Mouse (Mus musculus) G1E (cell line): ENCODE measurements around the gene Fen1. TPM values are rescaled to one million over a fixed set of nuclear protein-coding genes. Genes with fewer than 3 reads are reported as not detected.

ENCODE experiments used
- ATAC-seq: 2 replicates; pipeline ENCODE4 v1.8.0; 2016; ENCODE audit warnings: mild to moderate bottlenecking; ENCODE audit not compliant: insufficient number of reproducible peaks, poor library complexity, low FRiP score, severe bottlenecking; ENCODE audit errors: extremely low read depth
- DNase-seq: peaks from one replicate; pipeline ENCODE4 v3.0.0; 2012; ENCODE audit warnings: low spot score
- H3K27me3 ChIP-seq: 2 replicates; pipeline ENCODE4 v1.6.1; 2012; ENCODE audit warnings: mild to moderate bottlenecking, low read length, inconsistent platforms; ENCODE audit not compliant: insufficient read depth
- H3K36me3 ChIP-seq: replicated peaks from 2 replicates; pipeline ENCODE3; 2012; ENCODE audit warnings: mild to moderate bottlenecking, inconsistent platforms
- H3K4me1 ChIP-seq: 2 replicates; pipeline ENCODE4 v1.6.1; 2012; ENCODE audit warnings: low read depth, low read length, inconsistent platforms, mixed read lengths; ENCODE audit not compliant: insufficient read depth
- H3K4me3 ChIP-seq: 2 replicates; pipeline ENCODE4 v1.5.1; 2012; ENCODE audit warnings: low read depth, mild to moderate bottlenecking, inconsistent platforms, low read length, moderate library complexity, mixed read lengths
- H3K9me3 ChIP-seq: replicated peaks from 2 replicates; pipeline ENCODE4 v1.6.1; 2012; ENCODE audit warnings: inconsistent platforms
- CTCF ChIP-seq: IDR thresholded peaks from 2 replicates; pipeline ENCODE4 v1.5.1; 2012; ENCODE audit warnings: low read depth, low read length, inconsistent platforms, mixed read lengths
- GATA1 ChIP-seq: IDR thresholded peaks from 2 replicates; pipeline ENCODE4 v1.6.1; 2012; ENCODE audit warnings: borderline replicate concordance, low read length, inconsistent platforms, mixed read lengths
- GATA2 ChIP-seq: IDR thresholded peaks from 2 replicates; pipeline ENCODE4 v1.6.1; 2012; ENCODE audit warnings: low read depth, low read length, inconsistent platforms, borderline replicate concordance
- POLR2AphosphoS5 ChIP-seq: IDR thresholded peaks from 2 replicates; pipeline ENCODE4 v1.6.1; 2012; ENCODE audit warnings: low read depth, low read length, inconsistent platforms; ENCODE audit not compliant: insufficient replicate concordance
- TAL1 ChIP-seq: conservative IDR thresholded peaks from 2 replicates; pipeline ENCODE4 v1.6.1; 2012; ENCODE audit warnings: low read depth, low read length, inconsistent platforms, mixed read lengths
- polyA plus RNA-seq: library from polyadenylated mRNA; stranded (reverse); fragments of >175 nt; gene quantifications from 2 replicates; pipeline ENCODE4 v1.2.3, GENCODE M21; 2012
- total RNA-seq, 2 experiments: library from RNA; stranded (forward) in 1 of 2; stranded (reverse) in 1 of 2; fragments of 200-1000 nt in 1 of 2; fragments of >200 nt in 1 of 2; fragmentation: Nextera tagmentation in 1 of 2; gene quantifications; 2 replicates each; pipeline ENCODE4 v1.2.3; 2014 to 2017

Gene Fen1
- total and polyA plus RNA-seq, 3 experiments, result 23.1 to 167 (median 86.3) TPM

DNA sequence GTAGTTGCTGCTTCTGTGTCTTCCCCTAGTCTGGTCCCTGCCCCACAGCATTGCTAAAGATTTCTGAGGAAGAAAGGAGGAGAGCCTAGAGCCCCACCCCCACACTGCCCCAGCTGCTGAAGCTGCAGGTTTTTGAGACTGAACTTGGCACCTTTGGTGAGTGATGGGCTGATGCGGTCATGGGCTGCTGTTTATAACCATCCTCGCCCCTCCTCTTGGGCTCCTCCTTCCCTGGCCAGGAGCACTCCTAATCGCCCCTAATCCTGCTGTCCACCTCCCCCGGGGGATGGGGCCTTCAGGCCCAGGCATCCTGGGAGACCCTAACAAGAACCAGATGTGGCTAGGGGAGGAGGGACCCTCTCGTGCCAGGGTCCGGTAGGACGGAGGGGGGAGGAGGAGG, 27.0 kb upstream of the Fen1 start:
- H3K27me3 ChIP-seq, result peaks cover 84% of the 10 kb centered on the region
- ATAC-seq, result no peak

DNA sequence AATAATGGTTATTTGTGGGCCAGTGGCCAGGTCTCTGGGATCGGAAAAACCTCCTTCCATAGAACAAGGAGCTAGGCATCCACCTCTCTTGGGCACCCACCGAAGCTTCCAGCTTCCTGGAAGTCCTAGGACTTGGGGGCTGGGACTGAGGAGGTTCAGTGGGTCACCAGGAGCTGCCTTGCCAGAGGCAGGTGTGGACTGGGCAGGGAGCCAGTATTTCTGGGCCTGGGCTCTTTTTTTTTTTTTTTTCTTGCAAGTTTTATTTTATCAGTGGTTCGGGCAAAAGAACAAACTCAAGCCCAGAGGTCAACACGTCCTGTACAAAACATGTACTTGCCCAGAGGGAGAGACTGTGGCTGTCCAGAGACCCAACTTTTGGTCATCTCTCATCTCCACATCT, 21.8 kb upstream of the Fen1 start:
- no peak overlapping the region for H3K4me3 ChIP-seq
- TF ChIP-seq TAL1 (no peak), POLR2AphosphoS5 (no peak), CTCF (no peak), GATA1 (no peak), GATA2 (no peak)
- no peaks in the 10 kb centered on the region for H3K36me3 ChIP-seq
- H3K4me1 ChIP-seq, result peaks cover 5% of the 10 kb centered on the region
- no peak for DNase-seq
- H3K27me3 ChIP-seq, result peaks cover 69% of the 10 kb centered on the region
- H3K9me3 ChIP-seq, result no peaks in the 10 kb centered on the region
- no peak for ATAC-seq

More for the DNA sequence above, 27.0 kb upstream of the Fen1 start:
- Histone ChIP-seq H3K4me3 (no peak overlapping the region), H3K4me1 (no peaks in the 10 kb centered on the region), H3K9me3 (no peaks in the 10 kb centered on the region), H3K36me3 (no peaks in the 10 kb centered on the region)
- no peak for DNase-seq
- TF ChIP-seq TAL1, result no peak
- no peak for TF ChIP-seq GATA1
- no peak for TF ChIP-seq POLR2AphosphoS5
- no peak for TF ChIP-seq GATA2
- no peak for TF ChIP-seq CTCF

DNA sequence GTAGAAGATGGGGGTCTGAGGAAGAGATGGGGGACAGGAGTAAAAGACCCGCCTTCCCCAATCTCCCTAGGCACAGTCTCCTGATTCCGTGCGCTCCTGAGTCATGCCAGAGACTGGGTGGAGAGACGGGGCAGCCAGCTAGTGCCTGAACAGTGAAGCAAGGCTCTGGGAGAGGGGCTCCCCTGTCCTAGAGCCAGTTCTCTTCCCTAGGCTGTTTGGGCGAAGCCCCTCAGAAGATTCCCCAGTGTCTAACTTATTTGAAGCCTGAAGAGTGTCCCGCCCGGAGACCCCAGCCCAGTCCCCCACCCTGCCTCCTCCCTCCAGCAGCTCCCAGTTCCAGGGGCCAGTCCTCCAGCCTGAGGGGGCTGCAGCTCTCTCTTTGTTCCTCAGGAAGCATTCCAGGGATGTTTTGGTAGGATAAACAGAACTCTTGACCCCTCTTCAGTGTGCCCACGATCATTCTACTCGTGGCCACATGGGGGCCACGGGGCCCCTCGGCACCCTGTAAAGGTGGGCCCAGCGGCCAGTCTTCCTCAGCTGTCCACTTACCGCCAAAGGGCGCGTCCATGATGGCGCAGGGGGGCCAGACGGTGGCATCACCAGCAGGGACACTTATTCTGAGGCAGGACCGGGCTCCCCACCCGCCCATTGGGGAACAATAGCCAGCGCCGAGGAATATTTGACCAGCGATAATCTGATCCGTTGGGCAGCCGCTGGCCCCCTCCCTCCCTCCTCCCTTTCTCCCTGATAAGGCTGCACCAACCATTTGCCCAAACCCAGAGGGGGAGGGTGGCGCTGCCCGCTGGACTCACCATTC, 20.9 kb upstream of the Fen1 start:
- TF ChIP-seq POLR2AphosphoS5, result no peak
- TF ChIP-seq GATA2, result no peak
- TF ChIP-seq TAL1, result no peak
- no peak for TF ChIP-seq GATA1
- no peak for TF ChIP-seq CTCF
- Histone ChIP-seq H3K4me3 (no peak overlapping the region), H3K4me1 (peaks cover 6% of the 10 kb centered on the region), H3K36me3 (no peaks in the 10 kb centered on the region), H3K9me3 (no peaks in the 10 kb centered on the region), H3K27me3 (peaks cover 66% of the 10 kb centered on the region)
- no peak for ATAC-seq
- no peak for DNase-seq

GRCm38 (mm10) chr19:10223561-10223960, 19.6 kb upstream of the Fen1 start:
- Histone ChIP-seq H3K9me3 (no peaks in the 10 kb centered on the region), H3K4me3 (no peak overlapping the region), H3K4me1 (peaks cover 11% of the 10 kb centered on the region), H3K36me3 (no peaks in the 10 kb centered on the region), H3K27me3 (peaks cover 58% of the 10 kb centered on the region)
- TF ChIP-seq CTCF (no peak), POLR2AphosphoS5 (no peak)
- no peak for ATAC-seq
- no peak for DNase-seq

DNA sequence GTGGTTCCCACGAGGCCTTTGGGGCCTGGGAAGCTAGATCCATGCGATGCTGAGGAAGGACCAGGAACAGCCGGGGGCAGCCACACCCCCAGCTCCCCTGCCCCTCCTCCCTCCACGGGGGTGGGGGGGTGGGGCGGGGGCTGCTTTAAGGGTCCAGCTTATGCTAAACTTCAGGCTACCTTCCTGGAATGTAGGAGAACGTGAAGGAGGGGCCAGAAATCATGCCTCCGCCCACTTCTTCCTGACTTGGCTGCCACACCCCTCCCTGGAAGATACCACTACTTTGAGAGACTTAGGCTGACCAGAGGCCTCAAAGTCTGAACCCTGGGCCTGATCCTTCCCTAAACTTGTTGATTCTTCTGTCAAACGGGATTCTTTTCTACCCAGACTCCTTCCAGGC, 18.7 kb upstream of the Fen1 start:
- no peak for TF ChIP-seq GATA1
- TF ChIP-seq GATA2, result no peak
- no peak for TF ChIP-seq TAL1
- TF ChIP-seq CTCF, result no peak
- TF ChIP-seq POLR2AphosphoS5, result no peak
- Histone ChIP-seq H3K27me3 (peaks cover 59% of the 10 kb centered on the region), H3K4me3 (no peak overlapping the region), H3K4me1 (peaks cover 11% of the 10 kb centered on the region), H3K9me3 (no peaks in the 10 kb centered on the region), H3K36me3 (no peaks in the 10 kb centered on the region)
- ATAC-seq (no peak), DNase-seq (no peak)

DNA sequence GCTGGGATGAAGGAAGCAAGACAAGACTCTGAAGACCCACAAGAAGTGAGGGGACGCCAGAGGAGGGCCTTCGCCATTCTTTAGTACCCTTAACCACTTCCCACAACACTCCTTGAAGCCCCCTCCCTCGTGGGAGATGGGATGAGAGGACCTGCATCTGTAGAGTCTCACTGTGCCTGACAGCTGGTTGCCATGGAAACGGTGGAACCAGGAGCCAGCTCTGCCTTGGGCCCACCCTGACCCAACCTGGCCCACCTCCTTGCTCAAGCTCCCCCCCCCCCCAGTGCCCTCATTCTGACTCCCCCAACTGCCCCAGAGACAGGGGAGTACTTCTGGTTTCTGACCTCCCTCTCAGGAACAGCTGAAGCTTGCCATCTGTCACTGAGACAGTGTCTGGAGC, 17.6 kb upstream of the Fen1 start:
- no peak for TF ChIP-seq CTCF
- no peak for TF ChIP-seq TAL1
- no peak for TF ChIP-seq GATA1
- TF ChIP-seq GATA2, result no peak
- TF ChIP-seq POLR2AphosphoS5, result no peak
- Histone ChIP-seq H3K27me3 (peaks cover 60% of the 10 kb centered on the region), H3K36me3 (no peaks in the 10 kb centered on the region), H3K9me3 (no peaks in the 10 kb centered on the region), H3K4me3 (no peak overlapping the region), H3K4me1 (peaks cover 11% of the 10 kb centered on the region)
- ATAC-seq, result no peak
- no peak for DNase-seq
